13 mouse cellular contexts compared by ENCODE assay signal in genomic region chr14:32168653-32169231, GRCm38 (mm10). TPM values are rescaled to one million over a fixed set of nuclear protein-coding genes. Genes with fewer than 3 reads are reported as not detected.
DNase-seq lines count a peak whose midpoint lies in the region; ATAC-seq and TF ChIP-seq lines count a peak whose summit lies in the region.
"Had no signal": no experiment of that assay in that cellular context is flagged by ENCODE, and none has a peak within 500 bp of the region (broad histone marks: within the 10 kb centered on the region; RNA-seq: fewer than 3 reads in every experiment).

No protein-coding gene starts in this region.

- H3K4me3 ChIP-seq in gastrocnemius, adult 2 months: no peak overlapping the region
- H3K4me3 ChIP-seq in midbrain, embryonic 11.5 days (ENCODE audit: low read depth, low read length): no peak overlapping the region
- H3K4me3 ChIP-seq in midbrain, embryonic 15.5 days: no peak overlapping the region
- H3K4me3 ChIP-seq in intestine, embryonic 16.5 days (ENCODE audit: low read length): peak overlapping the region; percentile 46
- no peak overlapping the region for H3K4me3 ChIP-seq in limb, embryonic 10.5 days
- H3K4me3 ChIP-seq: limb, embryonic 13.5 days had no signal

- no peak for TF ChIP-seq CTCF in gastrocnemius, adult 2 months (IDR thresholded peaks at IDR 0.05)

- intact Hi-C loops in gastrocnemius, adult 2 months (cut with DNase I): no loop called here

- no peak overlapping the region for H3K4me2 ChIP-seq in midbrain, embryonic 11.5 days
- no peak overlapping the region for H3K4me2 ChIP-seq in midbrain, embryonic 15.5 days
- peak overlapping the region; percentile 35 for H3K4me2 ChIP-seq in intestine, embryonic 16.5 days (ENCODE audit: low read depth, low read length)
- H3K4me2 ChIP-seq: limb, embryonic 13.5 days had no signal

- DNase-seq in gastrocnemius, adult 2 months: no peak
- DNase-seq in gastrocnemius, adult 8-10 months (ENCODE audit: low spot score in 2 of 2): no peak
- DNase-seq in midbrain, embryonic 11.5 days (ENCODE audit: low spot score, missing footprints): peak; percentile 75
- DNase-seq in spleen, postnatal 4 days (ENCODE audit: low spot score in 2 of 2): peak; percentile 73 to 77
- no peak for DNase-seq in Muller cell, postnatal 12 days (ENCODE audit: inconsistent ontology term)
- no peak for DNase-seq in limb, embryonic 10.5 days (ENCODE audit: low spot score)

- no peak for ATAC-seq in midbrain, embryonic 11.5 days (ENCODE audit: low FRiP score)
- no peak for ATAC-seq in midbrain, embryonic 15.5 days (replicated peaks)
- ATAC-seq in intestine, embryonic 16.5 days: no peak
- ATAC-seq: activated CD4-positive, CD25-positive, alpha-beta regulatory T cell, adult 4 months had no signal

- H3K4me1 ChIP-seq in midbrain, embryonic 11.5 days (ENCODE audit: control insufficient read depth, insufficient read depth, low read length): peaks cover 8% of the 10 kb centered on the region
- peaks cover 12% of the 10 kb centered on the region for H3K4me1 ChIP-seq in midbrain, embryonic 15.5 days
- peaks cover 12% of the 10 kb centered on the region; the same call in 1 of the 2 replicates for H3K4me1 ChIP-seq in intestine, embryonic 16.5 days (ENCODE audit: control insufficient read depth, insufficient read depth, low read length)
- H3K4me1 ChIP-seq in limb, embryonic 10.5 days: peaks cover 12% of the 10 kb centered on the region

- 75% methylated on average over 3 of the region's 3 CpGs for WGBS in midbrain, embryonic 11.5 days
- 70% methylated on average over 3 of the region's 3 CpGs for WGBS in midbrain, embryonic 15.5 days
- 81% methylated on average over 3 of the region's 3 CpGs for WGBS in intestine, embryonic 16.5 days
- 79% methylated on average over 3 of the region's 3 CpGs for WGBS in limb, embryonic 10.5 days

- H3K27me3 ChIP-seq in midbrain, embryonic 11.5 days (ENCODE audit: control insufficient read depth, insufficient read depth, low read length): no peaks in the 10 kb centered on the region
- H3K27me3 ChIP-seq in midbrain, embryonic 15.5 days (replicated peaks): no peaks in the 10 kb centered on the region
- no peaks in the 10 kb centered on the region for H3K27me3 ChIP-seq in intestine, embryonic 16.5 days (replicated peaks; ENCODE audit: control insufficient read depth, insufficient read depth, low read length)
- H3K27me3 ChIP-seq in limb, embryonic 10.5 days (ENCODE audit: low read depth, poor library complexity, severe bottlenecking): no peaks in the 10 kb centered on the region
- H3K27me3 ChIP-seq: limb, embryonic 13.5 days had no signal

- H3K36me3 ChIP-seq in midbrain, embryonic 11.5 days (ENCODE audit: control insufficient read depth, insufficient read depth, low read length): no peaks in the 10 kb centered on the region
- H3K36me3 ChIP-seq in midbrain, embryonic 15.5 days (replicated peaks): peaks cover 5% of the 10 kb centered on the region; the same call in 1 of the 2 replicates
- peaks cover 5% of the 10 kb centered on the region for H3K36me3 ChIP-seq in intestine, embryonic 16.5 days (ENCODE audit: control insufficient read depth, insufficient read depth, low read length)
- H3K36me3 ChIP-seq in limb, embryonic 10.5 days: peaks cover 28% of the 10 kb centered on the region

- no peaks in the 10 kb centered on the region for H3K9me3 ChIP-seq in midbrain, embryonic 11.5 days (ENCODE audit: control insufficient read depth, low read length)
- no peaks in the 10 kb centered on the region for H3K9me3 ChIP-seq in midbrain, embryonic 15.5 days
- H3K9me3 ChIP-seq in intestine, embryonic 16.5 days (ENCODE audit: control insufficient read depth, low read length): no peaks in the 10 kb centered on the region
- no peaks in the 10 kb centered on the region for H3K9me3 ChIP-seq in limb, embryonic 10.5 days (replicated peaks)
- H3K9me3 ChIP-seq: limb, embryonic 13.5 days had no signal

- H3K27ac ChIP-seq in gastrocnemius, adult 2 months: 0 out of 2 replicates have a peak overlapping the region, but pooled peaks have one; percentile 2
- H3K27ac ChIP-seq in midbrain, embryonic 11.5 days (ENCODE audit: low read depth, low read length): no peak overlapping the region
- no peak overlapping the region for H3K27ac ChIP-seq in midbrain, embryonic 15.5 days
- H3K27ac ChIP-seq in intestine, embryonic 16.5 days (ENCODE audit: low read length): 0 out of 2 replicates have a peak overlapping the region, but pooled peaks have one; percentile 19
- H3K27ac ChIP-seq in limb, embryonic 10.5 days: no peak overlapping the region
- H3K27ac ChIP-seq: kidney, postnatal 0 days; limb, embryonic 13.5 days had no signal

- H3K9ac ChIP-seq in midbrain, embryonic 11.5 days (ENCODE audit: low read length): no peak overlapping the region
- no peak overlapping the region for H3K9ac ChIP-seq in midbrain, embryonic 15.5 days
- peak overlapping the region; percentile 15; the same call in 1 of the 2 replicates for H3K9ac ChIP-seq in intestine, embryonic 16.5 days (ENCODE audit: low read depth, low read length)
- H3K9ac ChIP-seq: limb, embryonic 13.5 days had no signal

RNA-seq across cellular contexts. Expression of gene Ncoa4, which starts 9.1 kb away (rescaled TPM):
- 10 to 100 TPM; 60.8 to 77.6 TPM for total RNA-seq in gastrocnemius, adult 2 months (2021)
- total RNA-seq in gastrocnemius, adult 8-10 months (2022): 10 to 100 TPM; 56.3 to 83.2 (median 68.9) TPM
- polyA plus RNA-seq in midbrain, embryonic 11.5 days (2014; fragmentation: Nextera tagmentation; extraction: Ambion mirVana): 106 and 111 TPM in 2 replicates
- polyA plus RNA-seq in midbrain, embryonic 15.5 days (2015; fragmentation: Nextera tagmentation; extraction: Ambion mirVana): 104 and 106 TPM in 2 replicates
- 208 and 249 TPM in 2 replicates for polyA plus RNA-seq in intestine, embryonic 16.5 days (2015; fragmentation: Nextera tagmentation; extraction: Ambion mirVana)
- 61.3 and 67.2 TPM in 2 replicates for polyA plus RNA-seq in limb, embryonic 10.5 days (2016; fragmentation: Nextera tagmentation; extraction: Ambion mirVana)

RNA-seq across cellular contexts. Expression of gene Msmb, which starts 26.9 kb away (rescaled TPM):
- not detected for total RNA-seq in gastrocnemius, adult 2 months (2021)
- not detected for total RNA-seq in gastrocnemius, adult 8-10 months (2022)
- not detected in 2 replicates for polyA plus RNA-seq in midbrain, embryonic 11.5 days (2014; fragmentation: Nextera tagmentation; extraction: Ambion mirVana)
- not detected in 2 replicates for polyA plus RNA-seq in midbrain, embryonic 15.5 days (2015; fragmentation: Nextera tagmentation; extraction: Ambion mirVana)
- polyA plus RNA-seq in intestine, embryonic 16.5 days (2015; fragmentation: Nextera tagmentation; extraction: Ambion mirVana): not detected in 2 replicates
- not detected in 2 replicates for polyA plus RNA-seq in limb, embryonic 10.5 days (2016; fragmentation: Nextera tagmentation; extraction: Ambion mirVana)
- polyA plus RNA-seq: C2C12; kidney, postnatal 0 days; limb, embryonic 13.5 days; neural tube, embryonic 14.5 days had no signal

RNA-seq across cellular contexts. Expression of gene Timm23, which starts 33.0 kb away (rescaled TPM):
- 100 to 1,000 TPM; 187 to 209 TPM for total RNA-seq in gastrocnemius, adult 2 months (2021)
- 100 to 1,000 TPM; 183 to 225 (median 215) TPM for total RNA-seq in gastrocnemius, adult 8-10 months (2022)
- polyA plus RNA-seq in midbrain, embryonic 11.5 days (2014; fragmentation: Nextera tagmentation; extraction: Ambion mirVana): 271 and 283 TPM in 2 replicates
- 204 and 211 TPM in 2 replicates for polyA plus RNA-seq in midbrain, embryonic 15.5 days (2015; fragmentation: Nextera tagmentation; extraction: Ambion mirVana)
- polyA plus RNA-seq in intestine, embryonic 16.5 days (2015; fragmentation: Nextera tagmentation; extraction: Ambion mirVana): 312 and 350 TPM in 2 replicates
- polyA plus RNA-seq in limb, embryonic 10.5 days (2016; fragmentation: Nextera tagmentation; extraction: Ambion mirVana): 353 and 441 TPM in 2 replicates

RNA-seq across cellular contexts. Expression of gene Parg, which starts 33.0 kb away (rescaled TPM):
- total RNA-seq in gastrocnemius, adult 2 months (2021): 10 to 100 TPM; 21.4 to 22.0 TPM
- 10 to 100 TPM; 16.4 to 20.8 (median 18.5) TPM for total RNA-seq in gastrocnemius, adult 8-10 months (2022)
- polyA plus RNA-seq in midbrain, embryonic 11.5 days (2014; fragmentation: Nextera tagmentation; extraction: Ambion mirVana): 66.1 and 70.1 TPM in 2 replicates
- polyA plus RNA-seq in midbrain, embryonic 15.5 days (2015; fragmentation: Nextera tagmentation; extraction: Ambion mirVana): 35.8 and 36.5 TPM in 2 replicates
- 24.7 and 28.2 TPM in 2 replicates for polyA plus RNA-seq in intestine, embryonic 16.5 days (2015; fragmentation: Nextera tagmentation; extraction: Ambion mirVana)
- polyA plus RNA-seq in limb, embryonic 10.5 days (2016; fragmentation: Nextera tagmentation; extraction: Ambion mirVana): 52.4 and 56.0 TPM in 2 replicates

Comparison
In these comparisons a context has a peak if more than half of its experiments do, and no peak if none do; other contexts are left out.
1. DNase-seq: peak in midbrain, embryonic 11.5 days (single experiment) and spleen, postnatal 4 days (2 of 2); none in gastrocnemius, adult 2 months (single experiment), gastrocnemius, adult 8-10 months (0 of 2), Muller cell, postnatal 12 days (single experiment) and limb, embryonic 10.5 days (single experiment).
2. H3K27ac ChIP-seq: peak in gastrocnemius, adult 2 months (single experiment) and intestine, embryonic 16.5 days (single experiment); none in midbrain, embryonic 11.5 days (single experiment), midbrain, embryonic 15.5 days (single experiment) and limb, embryonic 10.5 days (single experiment).